Mouse (Mus musculus) lung, embryonic 14.5 days (tissue): ENCODE measurements at regions not wholly inside any gene's neighbourhood (a gene's known extent, or its start where the extent isn't known, plus 50 kb on each side); places are given as distances from the start of the nearest gene placed in this dataset.
A peak's percentile ranks its signal among the peaks of the same experiment; 100 is the strongest.

Experiments used
- ATAC-seq: fragments of 200-750 bp; cut with Nextera tagmentation; 2 replicates; pipeline ENCODE4 v1.8.0; 2017; ENCODE audit warnings: mild to moderate bottlenecking, moderate TSS enrichment, moderate library complexity; ENCODE audit not compliant: insufficient read depth
- DNase-seq: peaks from one replicate; pipeline ENCODE4 v3.0.0-alpha.2; 2015
- H3K27ac ChIP-seq: fragments of 300-500 bp; sonication (generic); 2 replicates; pipeline ENCODE4 v1.5.1; 2014; ENCODE audit warnings: low read depth, mild to moderate bottlenecking, moderate library complexity
- H3K27me3 ChIP-seq: fragments of 300-500 bp; sonication (generic); 2 replicates; pipeline ENCODE4 v1.6.1; 2014; ENCODE audit warnings: low read length, control low read depth; ENCODE audit not compliant: insufficient read depth
- H3K36me3 ChIP-seq: fragments of 300-500 bp; sonication (generic); 2 replicates; pipeline ENCODE4 v1.6.1; 2014; ENCODE audit warnings: control low read depth; ENCODE audit not compliant: insufficient read depth
- H3K4me1 ChIP-seq: fragments of 300-500 bp; sonication (generic); 2 replicates; pipeline ENCODE4 v1.6.1; 2014; ENCODE audit warnings: antibody characterized with exemption, control low read depth; ENCODE audit not compliant: insufficient read depth
- H3K4me2 ChIP-seq: fragments of 300-500 bp; sonication (generic); 2 replicates; pipeline ENCODE4 v1.6.1; 2014; ENCODE audit warnings: mild to moderate bottlenecking
- H3K4me3 ChIP-seq: fragments of 300-500 bp; sonication (generic); 2 replicates; pipeline ENCODE4 v1.5.1; 2014; ENCODE audit warnings: low read depth, low read length
- H3K9ac ChIP-seq: fragments of 300-500 bp; sonication (generic); 2 replicates; pipeline ENCODE4 v1.6.1; 2014
- H3K9me3 ChIP-seq: fragments of 300-500 bp; sonication (generic); 2 replicates; pipeline ENCODE4 v1.6.1; 2016; ENCODE audit warnings: low read depth, low read length, control low read depth
- CTCF ChIP-seq: IDR thresholded peaks from 2 replicates; pipeline ENCODE4 v1.5.1; 2016; ENCODE audit warnings: antibody characterized with exemption, low read depth
- WGBS: fragments of 180-500 bp; shearing (Covaris S2); extraction: QIAGEN DNeasy Blood & Tissue Kit; methylation state at CpG from one replicate; pipeline ENCODE4 v1.1.7; 2014; 5-methylcytosine and 5-hydroxymethylcytosine counted together

DNA sequence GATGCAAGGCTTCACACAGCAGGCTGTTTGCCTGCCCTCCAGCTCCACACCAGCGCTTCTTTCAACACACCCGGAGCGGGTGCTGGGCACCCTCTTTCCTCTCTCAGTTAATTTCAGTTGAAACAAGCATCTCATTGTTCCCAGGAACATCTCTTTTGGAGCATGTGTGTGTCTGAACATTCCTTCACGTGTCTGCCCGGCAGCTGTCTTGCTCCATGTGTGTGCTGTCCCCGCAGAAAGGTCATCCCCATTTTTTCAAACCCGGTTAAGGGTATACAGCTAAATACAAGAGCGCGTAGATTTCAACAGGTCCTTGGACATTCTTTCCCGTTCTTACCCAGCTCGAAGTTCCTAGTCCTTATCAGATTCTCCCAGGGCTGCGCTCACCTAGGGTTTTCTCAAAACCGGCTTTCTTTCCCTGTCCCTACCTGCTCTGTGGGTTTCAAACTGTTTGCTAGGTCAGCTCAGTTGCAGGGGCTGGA, 152.0 kb upstream of the Arid2 start:
- Histone ChIP-seq H3K4me3 (no peak overlapping the region), H3K27ac (peak overlapping the region; percentile 33; the same call in 1 of the 2 replicates)

DNA sequence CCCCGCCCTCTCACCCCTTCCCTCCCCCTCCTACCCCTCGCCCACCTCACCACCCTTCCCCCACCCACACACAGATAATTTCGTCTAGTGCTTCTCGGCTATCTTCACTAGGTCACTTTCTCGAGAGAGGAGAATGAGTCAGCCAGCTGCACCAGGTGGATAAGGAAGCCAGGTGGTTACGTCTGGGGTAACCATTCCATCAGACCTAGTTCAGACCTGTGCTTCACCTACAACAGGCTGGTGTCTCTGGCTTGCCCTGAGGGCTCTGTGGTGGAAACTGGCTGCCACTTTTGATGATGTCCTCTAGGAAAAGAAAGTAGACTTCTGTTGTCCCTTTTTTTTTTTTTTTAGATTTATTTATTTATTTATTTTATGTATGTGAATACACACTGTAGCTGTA, 151.5 kb upstream of the Arid2 start:
- no peaks in the 10 kb centered on the region for H3K9me3 ChIP-seq
- H3K4me1 ChIP-seq, result peaks cover 8% of the 10 kb centered on the region; the same call in 1 of the 2 replicates
- ATAC-seq (no peak), DNase-seq (no peak)
- no peaks in the 10 kb centered on the region for H3K36me3 ChIP-seq
- H3K27me3 ChIP-seq, result no peaks in the 10 kb centered on the region
- no peak overlapping the region for H3K9ac ChIP-seq
- no peak overlapping the region for H3K4me3 ChIP-seq
- peak overlapping the region; percentile 33; the same call in 1 of the 2 replicates for H3K27ac ChIP-seq
- no peak for TF ChIP-seq CTCF
- H3K4me2 ChIP-seq, result peak overlapping the region; percentile 40
- 18% methylated on average over 6 of the region's 6 CpGs for WGBS

More for the DNA sequence above, 152.0 kb upstream of the Arid2 start:
- ATAC-seq (peak; percentile 52; the same call in 1 of the 2 replicates), DNase-seq (peak; percentile 41)
- WGBS, result 16% methylated on average over 13 of the region's 13 CpGs
- Histone ChIP-seq H3K36me3 (no peaks in the 10 kb centered on the region), H3K9ac (no peak overlapping the region), H3K4me2 (peak overlapping the region; percentile 40), H3K4me1 (peaks cover 8% of the 10 kb centered on the region; the same call in 1 of the 2 replicates), H3K9me3 (no peaks in the 10 kb centered on the region), H3K27me3 (no peaks in the 10 kb centered on the region)
- TF ChIP-seq CTCF, result no peak

GRCm38 (mm10) chr15:96137534-96137933, 149.8 kb upstream of the Arid2 start:
- Histone ChIP-seq H3K4me3 (no peak overlapping the region), H3K9ac (no peak overlapping the region), H3K4me2 (no peak overlapping the region), H3K36me3 (no peaks in the 10 kb centered on the region), H3K4me1 (peaks cover 4% of the 10 kb centered on the region; the same call in 1 of the 2 replicates), H3K27me3 (no peaks in the 10 kb centered on the region), H3K27ac (no peak overlapping the region), H3K9me3 (no peaks in the 10 kb centered on the region)
- ATAC-seq, result no peak
- TF ChIP-seq CTCF, result no peak
- WGBS, result 83% methylated on average over 17 of the region's 17 CpGs
- DNase-seq, result no peak

GRCm38 (mm10) chr15:96137945-96138344, 149.4 kb upstream of the Arid2 start:
- H3K4me3 ChIP-seq, result no peak overlapping the region
- no peak overlapping the region for H3K4me2 ChIP-seq
- H3K4me1 ChIP-seq, result peaks cover 4% of the 10 kb centered on the region; the same call in 1 of the 2 replicates
- no peak for DNase-seq
- no peak overlapping the region for H3K27ac ChIP-seq
- no peak overlapping the region for H3K9ac ChIP-seq
- H3K9me3 ChIP-seq, result no peaks in the 10 kb centered on the region
- 80% methylated on average over 3 of the region's 3 CpGs for WGBS
- no peak for ATAC-seq
- H3K36me3 ChIP-seq, result no peaks in the 10 kb centered on the region
- TF ChIP-seq CTCF, result no peak
- H3K27me3 ChIP-seq, result no peaks in the 10 kb centered on the region

GRCm38 (mm10) chr15:96153489-96153888, 133.8 kb upstream of the Arid2 start:
- H3K27ac ChIP-seq, result no peak overlapping the region
- no peaks in the 10 kb centered on the region for H3K27me3 ChIP-seq
- no peaks in the 10 kb centered on the region for H3K4me1 ChIP-seq
- H3K4me3 ChIP-seq, result no peak overlapping the region
- no peak for DNase-seq
- no peak overlapping the region for H3K9ac ChIP-seq
- H3K4me2 ChIP-seq, result no peak overlapping the region
- H3K36me3 ChIP-seq, result no peaks in the 10 kb centered on the region
- 39% methylated on average over 6 of the region's 6 CpGs for WGBS
- H3K9me3 ChIP-seq, result no peaks in the 10 kb centered on the region
- TF ChIP-seq CTCF, result no peak
- ATAC-seq, result no peak

DNA sequence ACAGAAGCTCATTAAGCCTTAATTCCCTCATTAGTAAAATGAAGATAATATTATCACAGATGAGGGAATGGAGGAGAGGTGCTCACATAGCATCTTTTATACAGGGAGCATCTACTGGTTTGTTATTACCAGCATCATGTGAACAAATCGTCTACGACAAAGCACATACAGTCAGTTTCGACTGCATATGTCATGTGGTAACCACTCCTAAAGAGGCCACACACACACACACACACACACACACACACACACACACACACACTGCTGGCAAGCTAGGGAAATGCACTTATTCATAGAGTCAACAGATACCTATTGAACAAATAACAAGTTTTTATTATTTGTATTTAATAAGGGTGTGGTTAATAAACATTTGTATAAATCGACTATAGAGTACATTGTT, 129.0 kb upstream of the Arid2 start:
- Histone ChIP-seq H3K27me3 (no peaks in the 10 kb centered on the region), H3K4me2 (no peak overlapping the region), H3K9me3 (no peaks in the 10 kb centered on the region), H3K9ac (no peak overlapping the region), H3K4me1 (no peaks in the 10 kb centered on the region), H3K4me3 (no peak overlapping the region), H3K27ac (no peak overlapping the region), H3K36me3 (no peaks in the 10 kb centered on the region)
- ATAC-seq, result no peak
- no peak for TF ChIP-seq CTCF
- DNase-seq, result no peak
- WGBS, result 78% methylated on average over 4 of the region's 4 CpGs

- no peak overlapping the region for H3K9ac ChIP-seq
- no peak overlapping the region for H3K4me3 ChIP-seq
- H3K27ac ChIP-seq, result no peak overlapping the region
- H3K27me3 ChIP-seq, result 0 out of 2 replicates have a peak, but pooled peaks cover 5% of the 10 kb centered on the region
- whole genome bisulfite sequencing, result 35% methylated on average over 13 of the region's 13 CpGs
- TF ChIP-seq CTCF, result no peak
- peak; percentile 49 for DNase-seq
- ATAC-seq, result no peak; the same call in 1 of the 2 replicates
- no peaks in the 10 kb centered on the region for H3K9me3 ChIP-seq
- H3K36me3 ChIP-seq, result no peaks in the 10 kb centered on the region
- no peaks in the 10 kb centered on the region for H3K4me1 ChIP-seq
- H3K4me2 ChIP-seq, result no peak overlapping the region
Measured at GRCm38 (mm10) chr15:96164771-96165431, 122.4 kb upstream of the Arid2 start.
